Mouse (Mus musculus) retina, adult 2 months (tissue): ENCODE results near the gene Fam221a.
"Not testable (repeated sequence)": the region's sequence is repeated elsewhere in the genome, so short reads cannot be mapped to it uniquely, and the experiment has no call there.

Experiments used
- DNase-seq: peaks from one replicate; pipeline ENCODE4 v3.0.0-alpha.2; 2012; ENCODE audit warnings: low read depth, low spot score

The Fam221a gene

DNA sequence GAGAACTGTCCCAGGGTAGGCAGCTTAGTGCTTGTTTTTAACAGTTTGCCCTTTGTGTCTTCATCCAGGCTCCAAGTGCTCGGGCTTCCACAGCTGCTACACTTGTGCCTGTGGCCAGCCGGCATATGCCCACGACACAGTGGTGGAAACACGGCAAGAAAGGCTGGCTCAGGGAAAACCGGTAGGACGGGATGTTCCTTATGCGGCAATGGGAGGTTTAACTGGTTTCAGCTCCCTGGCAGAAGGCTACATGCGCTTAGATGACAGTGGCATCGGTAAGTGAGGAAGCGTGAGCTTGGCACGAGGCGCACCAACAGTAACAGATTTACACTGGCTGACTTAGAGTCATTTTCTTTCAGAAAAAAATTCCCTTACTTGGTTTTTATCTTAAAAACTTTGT, 10.8 kb downstream of the Fam221a start:
- DNase-seq = no peak

DNA sequence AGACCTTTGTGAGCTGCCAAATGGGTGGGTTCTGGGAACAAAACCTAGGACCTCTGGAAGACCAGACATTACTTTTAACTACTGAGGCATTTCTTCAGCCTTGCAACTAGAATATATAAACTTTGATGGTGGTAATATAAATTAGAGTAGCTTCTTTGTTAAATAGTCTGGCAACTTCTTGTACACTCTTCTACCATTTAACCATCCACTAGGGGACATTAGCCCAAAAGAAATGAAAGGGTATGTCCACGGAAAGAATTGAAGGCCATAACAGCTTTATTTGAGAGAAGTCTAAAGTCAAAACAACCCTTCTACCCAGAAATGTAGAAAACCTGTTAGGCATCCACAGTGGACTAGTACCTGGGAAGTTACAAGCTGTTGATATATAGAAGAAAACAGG, 26.7 kb downstream of the Fam221a start:
- no peak for DNase-seq

DNA sequence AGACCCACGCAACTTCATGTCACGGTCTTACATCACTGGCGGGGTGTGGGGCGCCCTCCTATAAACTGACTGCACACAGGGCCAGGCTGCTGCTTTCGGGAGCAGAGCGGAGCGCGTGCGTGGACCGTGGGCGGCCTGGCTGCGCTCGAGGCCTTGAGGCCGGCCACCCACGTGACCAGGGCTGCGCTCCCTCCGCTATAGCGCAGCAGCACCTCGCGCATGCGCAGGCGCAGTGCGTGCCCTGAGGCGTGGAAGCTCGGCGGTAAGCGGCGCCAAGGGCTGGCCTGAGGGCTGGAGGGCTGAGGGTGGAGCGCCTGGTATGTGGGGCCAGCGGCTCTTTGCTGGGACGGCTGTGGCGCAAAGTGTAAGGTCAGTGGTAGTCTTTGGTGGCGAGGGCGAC, 27.8 kb downstream of the Fam221a start, which contains the start of gene Stk31:
Gene Stk31, plus strand, starts transcription at position 289 of the 400 bp plus-strand sequence.
- DNase-seq = no peak

GRCm38 (mm10) chr6:49397466-49397865, 29.9 kb downstream of the Fam221a start:
- no peak for DNase-seq

DNA sequence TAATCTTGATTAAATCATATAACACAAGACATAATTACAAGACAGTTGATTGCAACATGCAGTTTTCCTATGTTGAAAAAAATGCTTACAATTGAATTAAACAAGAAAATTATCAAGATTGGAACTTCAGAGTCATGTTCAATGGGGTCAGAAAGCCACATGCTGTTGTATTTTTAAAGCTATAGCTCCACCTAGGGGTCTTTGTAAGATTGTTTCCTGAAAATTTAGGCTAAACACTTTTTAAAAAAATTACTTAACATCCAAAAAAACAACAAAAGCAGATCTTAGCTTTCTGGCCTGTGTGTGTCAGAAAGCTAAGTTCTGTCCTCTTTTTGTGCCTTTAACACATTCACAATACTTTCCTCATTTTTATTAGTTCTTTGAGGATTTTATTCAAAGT, 30.8 kb downstream of the Fam221a start:
- peak; percentile 25 for DNase-seq

DNA sequence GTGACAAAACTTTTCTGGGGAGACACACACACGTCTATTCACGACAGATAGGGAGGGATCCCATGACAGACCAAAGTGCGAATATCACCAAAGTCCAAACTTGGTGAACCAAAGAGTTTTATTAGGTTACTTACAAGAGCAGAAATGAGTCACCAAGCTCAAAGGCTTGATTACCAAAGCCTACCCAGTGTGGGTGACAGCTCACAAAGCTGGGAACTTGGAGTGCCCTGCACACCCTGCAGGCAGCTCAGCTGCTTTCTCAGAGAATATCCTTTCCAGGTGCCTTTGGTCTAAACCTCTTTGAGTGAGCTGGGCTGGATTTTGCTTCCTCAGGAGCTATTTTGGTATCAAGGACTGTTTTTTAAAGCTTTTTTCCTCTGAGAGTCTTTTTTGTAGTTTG, 43.3 kb downstream of the Fam221a start:
- DNase-seq = no peak

DNA sequence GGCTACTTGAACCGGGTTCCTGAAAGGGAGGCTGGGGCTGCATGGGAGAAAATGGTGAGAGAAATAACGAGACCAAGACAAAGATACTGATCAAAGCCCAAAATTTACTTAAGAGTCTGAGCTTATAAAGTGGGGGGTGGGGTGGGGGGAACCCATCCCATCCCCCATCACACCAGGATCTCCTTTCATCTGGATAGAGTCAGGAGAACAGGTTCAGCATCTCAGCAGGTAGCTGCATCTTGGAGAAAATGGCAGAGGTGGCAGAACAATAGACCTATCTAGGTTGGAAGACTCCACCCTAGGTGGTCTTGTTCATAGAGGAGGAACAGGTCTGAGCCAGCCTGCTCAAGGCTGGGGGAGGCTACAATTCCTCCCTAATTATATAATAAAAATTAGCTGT, 45.4 kb downstream of the Fam221a start:
- not testable (repeated sequence) for DNase-seq

- no peak for DNase-seq
These were observed 48.4 kb downstream of the Fam221a start for GRCm38 (mm10) chr6:49415971-49416370.

DNA sequence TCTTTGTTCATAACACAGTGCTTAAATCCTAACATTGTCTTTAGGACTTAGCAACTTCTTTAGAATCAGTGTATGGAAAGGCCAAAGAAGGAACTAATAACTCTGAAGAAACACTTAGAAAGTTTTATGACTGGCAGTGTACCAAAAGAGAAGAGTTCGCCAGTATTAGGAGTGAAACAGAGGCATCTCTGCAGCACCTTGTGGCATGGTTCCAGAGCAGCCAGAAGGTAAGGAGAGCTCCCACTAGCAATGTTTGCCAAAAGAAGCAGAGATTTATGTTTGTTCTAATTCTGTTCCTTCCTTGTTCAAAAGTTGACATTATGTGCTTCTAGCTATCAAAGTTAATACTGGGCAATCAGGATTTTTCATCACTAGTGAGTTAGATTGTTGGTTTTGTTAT, 69.8 kb downstream of the Fam221a start:
- no peak for DNase-seq
